Mouse (Mus musculus): ENCODE measurements at regions not wholly inside any gene's neighbourhood (a gene's known extent, or its start where the extent isn't known, plus 50 kb on each side); places are given as distances from the start of the nearest gene placed in this dataset.

GRCm38 (mm10) chr6:7120136-7120535, 164.3 kb downstream of the Sdhaf3 start:
- peak; percentile 58 for TF ChIP-seq CTCF (IDR thresholded peaks at IDR 0.05; ENCODE audit: low read depth)
- TF ChIP-seq EP300 (IDR thresholded peaks at IDR 0.05; ENCODE audit: low read depth): no peak
- no peak overlapping the region for H3K27ac ChIP-seq (ENCODE audit: low read depth)
- 26% methylated on average over 4 of the region's 4 CpGs for WGBS
- no peak overlapping the region for H3K9ac ChIP-seq (replicated peaks; ENCODE audit: low read depth, low read length)
- H3K36me3 ChIP-seq (replicated peaks; ENCODE audit: control insufficient read depth, insufficient read depth, low read length): no peaks in the 10 kb centered on the region
- H3K4me1 ChIP-seq (ENCODE audit: control insufficient read depth, insufficient read depth): no peaks in the 10 kb centered on the region
- DNase-seq (ENCODE audit: low spot score) (peak; percentile 28), ATAC-seq (ENCODE audit: insufficient read depth, low read depth) (no peak)
- H3K9me3 ChIP-seq (replicated peaks; ENCODE audit: control insufficient read depth, low read length): no peaks in the 10 kb centered on the region
- no peak overlapping the region for H3K4me3 ChIP-seq (ENCODE audit: low read depth, low read length)
- no peaks in the 10 kb centered on the region for H3K27me3 ChIP-seq (ENCODE audit: control insufficient read depth, insufficient read depth, low read length)
- no peak overlapping the region for H3K4me2 ChIP-seq (ENCODE audit: low read depth, low read length)

- Histone ChIP-seq H3K4me2 (ENCODE audit: low read depth, low read length) (no peak overlapping the region), H3K27me3 (ENCODE audit: control insufficient read depth, insufficient read depth, low read length) (no peaks in the 10 kb centered on the region), H3K9ac (replicated peaks; ENCODE audit: low read depth, low read length) (no peak overlapping the region), H3K4me1 (ENCODE audit: control insufficient read depth, insufficient read depth) (no peaks in the 10 kb centered on the region), H3K9me3 (replicated peaks; ENCODE audit: control insufficient read depth, low read length) (no peaks in the 10 kb centered on the region), H3K36me3 (replicated peaks; ENCODE audit: control insufficient read depth, insufficient read depth, low read length) (no peaks in the 10 kb centered on the region), H3K27ac (ENCODE audit: low read depth) (no peak overlapping the region), H3K4me3 (ENCODE audit: low read depth, low read length) (no peak overlapping the region)
- DNase-seq (ENCODE audit: low spot score): no peak
- ATAC-seq (ENCODE audit: insufficient read depth, low read depth): no peak
- WGBS: over 99% methylated on average over 7 of the region's 11 CpGs
- no peak for TF ChIP-seq CTCF (IDR thresholded peaks at IDR 0.05; ENCODE audit: low read depth)
- TF ChIP-seq EP300 (IDR thresholded peaks at IDR 0.05; ENCODE audit: low read depth): no peak
These were observed 177.2 kb downstream of the Sdhaf3 start for GRCm38 (mm10) chr6:7133042-7133441.

DNA sequence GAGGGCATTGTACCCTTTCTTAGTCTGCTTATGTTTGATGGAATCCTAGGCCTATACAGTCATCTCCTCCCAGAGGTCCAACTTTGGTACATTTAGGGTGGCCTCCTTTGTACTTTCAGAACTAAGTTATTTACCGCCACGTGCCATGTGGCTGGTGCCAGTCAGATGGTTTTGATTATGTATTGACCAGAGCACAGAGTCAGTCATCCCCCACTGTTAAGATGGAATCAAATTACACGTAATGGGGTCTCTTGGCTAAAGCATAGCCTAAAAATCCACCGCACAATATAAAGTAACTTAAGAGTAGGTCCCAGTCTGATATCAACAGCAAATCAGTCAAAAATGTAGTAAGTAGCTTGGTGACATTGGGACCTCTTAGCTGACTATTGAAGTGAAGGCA, 178.3 kb downstream of the Sdhaf3 start:
- no peak for DNase-seq (ENCODE audit: low spot score)
- no peaks in the 10 kb centered on the region for H3K27me3 ChIP-seq (ENCODE audit: control insufficient read depth, insufficient read depth, low read length)
- no peak for ATAC-seq (ENCODE audit: insufficient read depth, low read depth)
- TF ChIP-seq EP300 (IDR thresholded peaks at IDR 0.05; ENCODE audit: low read depth) (no peak), CTCF (IDR thresholded peaks at IDR 0.05; ENCODE audit: low read depth) (no peak)
- H3K4me3 ChIP-seq (ENCODE audit: low read depth, low read length): no peak overlapping the region
- H3K27ac ChIP-seq (ENCODE audit: low read depth): no peak overlapping the region
- H3K36me3 ChIP-seq (replicated peaks; ENCODE audit: control insufficient read depth, insufficient read depth, low read length): no peaks in the 10 kb centered on the region
- no peaks in the 10 kb centered on the region for H3K4me1 ChIP-seq (ENCODE audit: control insufficient read depth, insufficient read depth)
- no peaks in the 10 kb centered on the region for H3K9me3 ChIP-seq (replicated peaks; ENCODE audit: control insufficient read depth, low read length)
- H3K9ac ChIP-seq (replicated peaks; ENCODE audit: low read depth, low read length): no peak overlapping the region
- H3K4me2 ChIP-seq (ENCODE audit: low read depth, low read length): no peak overlapping the region
- 78% methylated on average over 4 of the region's 4 CpGs for WGBS

GRCm38 (mm10) chr6:7134888-7135287, 179.1 kb downstream of the Sdhaf3 start:
- DNase-seq (ENCODE audit: low spot score) (no peak), ATAC-seq (ENCODE audit: insufficient read depth, low read depth) (no peak)
- Histone ChIP-seq H3K27me3 (ENCODE audit: control insufficient read depth, insufficient read depth, low read length) (no peaks in the 10 kb centered on the region), H3K9ac (replicated peaks; ENCODE audit: low read depth, low read length) (no peak overlapping the region), H3K4me3 (ENCODE audit: low read depth, low read length) (no peak overlapping the region), H3K36me3 (replicated peaks; ENCODE audit: control insufficient read depth, insufficient read depth, low read length) (no peaks in the 10 kb centered on the region), H3K27ac (ENCODE audit: low read depth) (no peak overlapping the region), H3K4me1 (ENCODE audit: control insufficient read depth, insufficient read depth) (no peaks in the 10 kb centered on the region), H3K9me3 (replicated peaks; ENCODE audit: control insufficient read depth, low read length) (no peaks in the 10 kb centered on the region), H3K4me2 (ENCODE audit: low read depth, low read length) (no peak overlapping the region)
- WGBS: 95% methylated on average over 1 of the region's 1 CpGs
- TF ChIP-seq EP300 (IDR thresholded peaks at IDR 0.05; ENCODE audit: low read depth) (no peak), CTCF (IDR thresholded peaks at IDR 0.05; ENCODE audit: low read depth) (no peak)

DNA sequence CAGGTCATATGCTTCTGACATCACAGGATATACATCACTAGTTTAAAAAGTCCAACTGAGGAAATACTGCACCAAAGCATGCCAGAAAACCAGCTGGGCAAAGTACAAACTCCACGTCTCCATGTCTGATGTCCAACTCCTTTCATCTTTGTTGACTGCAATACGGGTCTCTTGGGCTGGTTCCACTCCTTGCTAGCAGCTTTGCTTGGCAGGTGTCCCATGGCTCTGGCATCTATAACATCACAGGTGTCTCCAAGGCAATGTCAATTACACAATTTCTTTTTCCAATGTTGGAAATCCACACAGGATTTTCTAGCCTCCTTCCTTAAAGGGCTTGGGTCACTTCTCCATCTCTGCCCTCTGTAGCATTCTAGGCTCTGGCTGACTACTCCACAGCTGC, 225.9 kb downstream of the Sdhaf3 start:
- no peaks in the 10 kb centered on the region for H3K36me3 ChIP-seq (replicated peaks; ENCODE audit: control insufficient read depth, insufficient read depth, low read length)
- H3K9me3 ChIP-seq (replicated peaks; ENCODE audit: control insufficient read depth, low read length): no peaks in the 10 kb centered on the region; the same call in 1 of the 2 replicates
- H3K4me1 ChIP-seq (ENCODE audit: control insufficient read depth, insufficient read depth): no peaks in the 10 kb centered on the region
- H3K4me2 ChIP-seq (ENCODE audit: low read depth, low read length): no peak overlapping the region
- ATAC-seq (ENCODE audit: insufficient read depth, low read depth) (no peak), DNase-seq (ENCODE audit: low spot score) (no peak)
- H3K4me3 ChIP-seq (ENCODE audit: low read depth, low read length): no peak overlapping the region
- 65% methylated on average over 2 of the region's 2 CpGs for WGBS
- H3K27ac ChIP-seq (ENCODE audit: low read depth): no peak overlapping the region
- H3K27me3 ChIP-seq (ENCODE audit: control insufficient read depth, insufficient read depth, low read length): no peaks in the 10 kb centered on the region
- H3K9ac ChIP-seq (replicated peaks; ENCODE audit: low read depth, low read length): no peak overlapping the region
- TF ChIP-seq CTCF (IDR thresholded peaks at IDR 0.05; ENCODE audit: low read depth): no peak
- TF ChIP-seq EP300 (IDR thresholded peaks at IDR 0.05; ENCODE audit: low read depth): no peak

GRCm38 (mm10) chr6:7199046-7199599, 243.3 kb downstream of the Sdhaf3 start:
- no peak overlapping the region for H3K9ac ChIP-seq (replicated peaks; ENCODE audit: low read depth, low read length)
- DNase-seq (ENCODE audit: low spot score) (no peak), ATAC-seq (ENCODE audit: insufficient read depth, low read depth) (no peak)
- no peak overlapping the region for H3K4me3 ChIP-seq (ENCODE audit: low read depth, low read length)
- no peaks in the 10 kb centered on the region for H3K4me1 ChIP-seq (ENCODE audit: control insufficient read depth, insufficient read depth)
- H3K27ac ChIP-seq (ENCODE audit: low read depth): no peak overlapping the region
- 45% methylated on average over 8 of the region's 8 CpGs for WGBS
- no peaks in the 10 kb centered on the region for H3K36me3 ChIP-seq (replicated peaks; ENCODE audit: control insufficient read depth, insufficient read depth, low read length)
- H3K4me2 ChIP-seq (ENCODE audit: low read depth, low read length): no peak overlapping the region
- H3K27me3 ChIP-seq (ENCODE audit: control insufficient read depth, insufficient read depth, low read length): no peaks in the 10 kb centered on the region
- TF ChIP-seq CTCF (IDR thresholded peaks at IDR 0.05; ENCODE audit: low read depth): no peak
- TF ChIP-seq EP300 (IDR thresholded peaks at IDR 0.05; ENCODE audit: low read depth): no peak
- H3K9me3 ChIP-seq (replicated peaks; ENCODE audit: control insufficient read depth, low read length): no peaks in the 10 kb centered on the region

Measured in heart, postnatal 0 days (tissue).